Mouse (Mus musculus) CH12.LX (cell line): ENCODE measurements at regions not wholly inside any gene's neighbourhood (a gene's known extent, or its start where the extent isn't known, plus 50 kb on each side); places are given as distances from the start of the nearest gene placed in this dataset.
"Not testable (repeated sequence)": the region's sequence is repeated elsewhere in the genome, so short reads cannot be mapped to it uniquely, and the experiment has no call there.

Source experiments
- DNase-seq: peaks from one replicate; pipeline ENCODE4 v3.0.0-alpha.2; 2013; ENCODE audit errors: extremely low read depth
- H3K27ac ChIP-seq: 2 replicates; pipeline ENCODE4 v1.5.1; 2012; ENCODE audit warnings: low read depth, mild to moderate bottlenecking, control low read depth, moderate library complexity; ENCODE audit not compliant: insufficient read depth
- H3K27me3 ChIP-seq: replicated peaks from 2 replicates; pipeline ENCODE3; 2012; ENCODE audit warnings: inconsistent platforms
- H3K36me3 ChIP-seq, 2 experiments: replicated peaks in 1 of 2; 2 replicates each; pipeline versions ENCODE3 to v1.6.1; 2012; ENCODE audit warnings: inconsistent platforms in 1 of 2, low read length in 1 of 2, mild to moderate bottlenecking in 1 of 2, mixed read lengths in 1 of 2, moderate library complexity in 1 of 2; ENCODE audit not compliant: control insufficient read depth in 1 of 2, insufficient read depth in 1 of 2
- H3K4me1 ChIP-seq, 2 experiments: 2 replicates each; pipeline ENCODE4 v1.6.1; 2012; ENCODE audit warnings: inconsistent platforms in 1 of 2, moderate library complexity in 1 of 2; ENCODE audit not compliant: insufficient read depth in 2 of 2, control insufficient read depth in 1 of 2
- H3K4me2 ChIP-seq: 2 replicates; pipeline ENCODE4 v1.6.1; 2012; ENCODE audit warnings: low read depth, mild to moderate bottlenecking, control low read depth; ENCODE audit not compliant: poor library complexity, insufficient read depth, severe bottlenecking
- H3K4me3 ChIP-seq, 3 experiments: fragments of 150-350 bp in 1 of 3; sonication (generic) in 1 of 3; replicated peaks in 1 of 3; 2 replicates each; pipeline versions ENCODE3 to v1.5.1; 2011 to 2012; ENCODE audit warnings: low read depth in 2 of 3, low read length in 2 of 3, mild to moderate bottlenecking in 2 of 3, moderate library complexity in 2 of 3, control low read depth in 1 of 3, improper control_type of control experiment in 1 of 3, inconsistent platforms in 1 of 3, mixed read lengths in 1 of 3; ENCODE audit not compliant: poor library complexity in 1 of 3
- H3K79me2 ChIP-seq: replicated peaks from 2 replicates; pipeline ENCODE4 v1.6.1; 2012; ENCODE audit warnings: mild to moderate bottlenecking, moderate library complexity; ENCODE audit not compliant: control insufficient read depth, poor library complexity, insufficient read depth, severe bottlenecking; ENCODE audit errors: extremely low read depth
- H3K9ac ChIP-seq: 2 replicates; pipeline ENCODE4 v1.6.1; 2012; ENCODE audit warnings: low read depth, mild to moderate bottlenecking, control low read depth, moderate library complexity; ENCODE audit not compliant: insufficient read depth
- H3K9me3 ChIP-seq: replicated peaks from 2 replicates; pipeline ENCODE3; 2012; ENCODE audit warnings: low read length, inconsistent platforms, mixed read lengths
- CHD1 ChIP-seq: IDR thresholded peaks from 2 replicates; pipeline ENCODE4 v1.6.1; 2012; ENCODE audit warnings: low read depth, low read length, improper control_type of control experiment, inconsistent platforms
- CHD2 ChIP-seq: IDR thresholded peaks from 2 replicates; pipeline ENCODE4 v1.6.1; 2011; ENCODE audit warnings: low read length, improper control_type of control experiment
- E2F4 ChIP-seq: IDR thresholded peaks from 2 replicates; pipeline ENCODE4 v1.6.1; 2011; ENCODE audit warnings: low read depth, low read length, improper control_type of control experiment; ENCODE audit not compliant: insufficient replicate concordance
- ELF1 ChIP-seq: IDR thresholded peaks from 2 replicates; pipeline ENCODE4 v1.6.1; 2014; ENCODE audit warnings: low read depth, mild to moderate bottlenecking, inconsistent platforms, low read length, improper control_type of control experiment
- JUN ChIP-seq: IDR thresholded peaks from 2 replicates; pipeline ENCODE4 v1.6.1; 2011; ENCODE audit warnings: low read depth, mild to moderate bottlenecking, low read length, improper control_type of control experiment, moderate library complexity; ENCODE audit not compliant: insufficient read depth
- KAT2A ChIP-seq: IDR thresholded peaks from 2 replicates; pipeline ENCODE4 v1.6.1; 2012; ENCODE audit warnings: low read length, improper control_type of control experiment, inconsistent platforms; ENCODE audit not compliant: insufficient replicate concordance
- MAZ ChIP-seq: IDR thresholded peaks from 2 replicates; pipeline ENCODE4 v1.6.1; 2012; ENCODE audit warnings: low read depth, mild to moderate bottlenecking, inconsistent platforms, low read length, improper control_type of control experiment, moderate library complexity
- NRF1 ChIP-seq: IDR thresholded peaks from 2 replicates; pipeline ENCODE4 v1.6.1; 2014; ENCODE audit warnings: low read depth, mild to moderate bottlenecking, inconsistent platforms, low read length, improper control_type of control experiment, moderate library complexity
- POLR2AphosphoS2 ChIP-seq: IDR thresholded peaks from 2 replicates; pipeline ENCODE4 v1.6.1; 2011; ENCODE audit warnings: low read depth, low read length, improper control_type of control experiment
- RAD21 ChIP-seq: IDR thresholded peaks from 2 replicates; pipeline ENCODE4 v1.6.1; 2011; ENCODE audit warnings: low read depth, mild to moderate bottlenecking, low read length, improper control_type of control experiment, moderate library complexity
- RCOR1 ChIP-seq: conservative IDR thresholded peaks from 2 replicates; pipeline ENCODE4 v1.6.1; 2012; ENCODE audit warnings: low read depth, mild to moderate bottlenecking, inconsistent platforms, low read length, improper control_type of control experiment
- SIN3A ChIP-seq: IDR thresholded peaks from 2 replicates; pipeline ENCODE4 v1.6.1; 2012; ENCODE audit warnings: low read length, improper control_type of control experiment, inconsistent platforms
- SMC3 ChIP-seq: IDR thresholded peaks from 2 replicates; pipeline ENCODE4 v1.6.1; 2011; ENCODE audit warnings: low read depth, low read length, improper control_type of control experiment
- TCF12 ChIP-seq: IDR thresholded peaks from 2 replicates; pipeline ENCODE4 v1.6.1; 2014; ENCODE audit warnings: low read depth, mild to moderate bottlenecking, inconsistent platforms, low read length, improper control_type of control experiment
- USF1 ChIP-seq: IDR thresholded peaks from 2 replicates; pipeline ENCODE4 v1.6.1; 2014; ENCODE audit warnings: low read depth, mild to moderate bottlenecking, inconsistent platforms, low read length, improper control_type of control experiment
- ZKSCAN1 ChIP-seq: IDR thresholded peaks from 2 replicates; pipeline ENCODE4 v1.6.1; 2012; ENCODE audit warnings: low read depth, inconsistent platforms, low read length, improper control_type of control experiment, borderline replicate concordance
- ZMIZ1 ChIP-seq: IDR thresholded peaks from 2 replicates; pipeline ENCODE4 v1.6.1; 2012; ENCODE audit warnings: low read depth, mild to moderate bottlenecking, inconsistent platforms, low read length, improper control_type of control experiment
- dilution Hi-C: fragments of 300-500 bp; cut with MboI; formaldehyde crosslinking; loops from 2 replicates; pipeline ENCODE4 v1.14.3; 2020; ENCODE audit warnings: low sequenced_read_pairs; ENCODE audit not compliant: extremely low pct_unique_long_range_greater_than_20kb, extremely low pct_ligation_motif_present
- in situ Hi-C: fragments of 300-500 bp; cut with MboI; formaldehyde crosslinking; loops from 3 replicates; pipeline ENCODE4 v1.14.3; 2019; ENCODE audit warnings: low sequenced_read_pairs, low pct_ligation_motif_present, low pct_unique_long_range_greater_than_20kb, mixed read lengths

GRCm38 (mm10) chr1:194393720-194394119 lies 224.3 kb upstream of the Plxna2 start:
- DNase-seq = no peak
- no peak overlapping the region for H3K4me2 ChIP-seq
- H3K4me1 ChIP-seq = no peaks in the 10 kb centered on the region
- H3K79me2 ChIP-seq = no peaks in the 10 kb centered on the region
- no peaks in the 10 kb centered on the region for H3K27me3 ChIP-seq
- in situ Hi-C loops (no loop called here), dilution Hi-C loops (no loop called here)
- TF ChIP-seq ZKSCAN1 = no peak
- no peak for TF ChIP-seq RAD21
- no peak overlapping the region for H3K27ac ChIP-seq
- no peaks in the 10 kb centered on the region for H3K36me3 ChIP-seq
- H3K9ac ChIP-seq = no peak overlapping the region
- H3K9me3 ChIP-seq = no peaks in the 10 kb centered on the region
- no peak overlapping the region for H3K4me3 ChIP-seq

GRCm38 (mm10) chr1:194390202-194390601 lies 227.8 kb upstream of the Plxna2 start:
- Histone ChIP-seq H3K4me1 (no peaks in the 10 kb centered on the region), H3K27me3 (no peaks in the 10 kb centered on the region), H3K79me2 (no peaks in the 10 kb centered on the region), H3K4me2 (no peak overlapping the region), H3K9me3 (no peaks in the 10 kb centered on the region), H3K27ac (no peak overlapping the region)
- in situ Hi-C loops = no loop called here
- no peak for DNase-seq
- dilution Hi-C loops = no loop called here
- no peak for TF ChIP-seq RAD21
- TF ChIP-seq SIN3A = no peak
- TF ChIP-seq KAT2A = no peak
- no peak for TF ChIP-seq JUN
- no peak for TF ChIP-seq TCF12
- no peak for TF ChIP-seq E2F4
- TF ChIP-seq, all 38 proteins: peak for 0
- Histone ChIP-seq H3K9ac (no peak overlapping the region), H3K4me3 (no peak overlapping the region), H3K36me3 (no peaks in the 10 kb centered on the region)

GRCm38 (mm10) chr1:194378135-194378534 lies 239.9 kb upstream of the Plxna2 start:
- dilution Hi-C loops = no loop called here
- TF ChIP-seq CHD1 (no peak), TCF12 (no peak), ELF1 (no peak), NRF1 (no peak), POLR2AphosphoS2 (no peak), RCOR1 (no peak), SMC3 (no peak), USF1 (no peak), ZMIZ1 (no peak), ZKSCAN1 (no peak), CHD2 (no peak), MAZ (no peak)
- in situ Hi-C loops = no loop called here
- no peaks in the 10 kb centered on the region for H3K79me2 ChIP-seq
- no peak overlapping the region for H3K9ac ChIP-seq
- DNase-seq = no peak
- H3K27me3 ChIP-seq = no peaks in the 10 kb centered on the region
- no peak overlapping the region for H3K27ac ChIP-seq
- no peaks in the 10 kb centered on the region for H3K36me3 ChIP-seq
- H3K4me3 ChIP-seq = no peak overlapping the region
- no peak overlapping the region for H3K4me2 ChIP-seq
- no peaks in the 10 kb centered on the region for H3K9me3 ChIP-seq
- peaks cover 0 to 13% of the 10 kb centered on the region in 2 experiments; a peak in 2 of 4 replicates for H3K4me1 ChIP-seq

GRCm38 (mm10) chr1:194373511-194373910 lies 244.5 kb upstream of the Plxna2 start:
- H3K4me2 ChIP-seq, dilution Hi-C loops, H3K9me3 ChIP-seq, H3K4me3 ChIP-seq, H3K36me3 ChIP-seq, H3K27ac ChIP-seq, in situ Hi-C loops, H3K27me3 ChIP-seq, H3K79me2 ChIP-seq, H3K9ac ChIP-seq: not testable (repeated sequence)
- peak; percentile 52 for DNase-seq
- H3K4me1 ChIP-seq = peaks cover 0 to 21% of the 10 kb centered on the region in 2 experiments; a peak in 2 of 4 replicates
